Mouse (Mus musculus) midbrain, embryonic 14.5 days (tissue): ENCODE data around the gene Kif16b. TPM values are rescaled to one million over a fixed set of nuclear protein-coding genes. Genes with fewer than 3 reads are reported as not detected.

Source experiments
- ATAC-seq: fragments of 200-750 bp; cut with Nextera tagmentation; 2 replicates; pipeline ENCODE4 v1.8.0; 2017; ENCODE audit warnings: moderate number of reproducible peaks, moderate library complexity; ENCODE audit not compliant: low FRiP score, low TSS enrichment
- DNase-seq: peaks from one replicate; pipeline ENCODE4 v3.0.0-alpha.2; 2015
- H3K27ac ChIP-seq: fragments of 300-500 bp; sonication (generic); replicated peaks from 2 replicates; pipeline ENCODE4 v1.5.1; 2014; ENCODE audit warnings: mild to moderate bottlenecking, low read depth, low read length, moderate library complexity
- H3K27me3 ChIP-seq: fragments of 300-500 bp; sonication (generic); 2 replicates; pipeline ENCODE4 v1.6.1; 2014; ENCODE audit warnings: low read length, control low read depth, mixed read lengths; ENCODE audit not compliant: control insufficient read depth, insufficient read depth
- H3K36me3 ChIP-seq: fragments of 300-500 bp; sonication (generic); 2 replicates; pipeline ENCODE4 v1.6.1; 2014; ENCODE audit warnings: low read length, control low read depth; ENCODE audit not compliant: control insufficient read depth, insufficient read depth
- H3K4me1 ChIP-seq: fragments of 300-500 bp; sonication (generic); 2 replicates; pipeline ENCODE4 v1.6.1; 2014; ENCODE audit warnings: mild to moderate bottlenecking, antibody characterized with exemption, low read length, control low read depth; ENCODE audit not compliant: control insufficient read depth, insufficient read depth
- H3K4me2 ChIP-seq: fragments of 300-500 bp; sonication (generic); 2 replicates; pipeline ENCODE4 v1.6.1; 2014; ENCODE audit warnings: mild to moderate bottlenecking, low read length, moderate library complexity
- H3K4me3 ChIP-seq: fragments of 300-500 bp; sonication (generic); replicated peaks from 2 replicates; pipeline ENCODE4 v1.5.1; 2014; ENCODE audit warnings: low read depth, low read length
- H3K9ac ChIP-seq: fragments of 300-500 bp; sonication (generic); replicated peaks from 2 replicates; pipeline ENCODE4 v1.6.1; 2014; ENCODE audit warnings: mild to moderate bottlenecking, low read length, moderate library complexity
- H3K9me3 ChIP-seq: fragments of 300-500 bp; sonication (generic); 2 replicates; pipeline ENCODE4 v1.6.1; 2016; ENCODE audit warnings: low read length, control low read depth, mixed read lengths; ENCODE audit not compliant: control insufficient read depth
- WGBS: fragments of 180-500 bp; shearing (Covaris S2); extraction: QIAGEN DNeasy Blood & Tissue Kit; methylation state at CpG from one replicate; pipeline ENCODE4 v1.1.7; 2014; 5-methylcytosine and 5-hydroxymethylcytosine counted together
- polyA plus RNA-seq: library from polyadenylated mRNA; unstranded; fragments of >200 nt; fragmentation: Nextera tagmentation; extraction: Ambion mirVana; gene quantifications from 2 replicates; pipeline ENCODE4 v1.2.1, GENCODE M21; 2014

Kif16b gene
- 3.7 and 4.1 TPM in 2 replicates for polyA plus RNA-seq

DNA sequence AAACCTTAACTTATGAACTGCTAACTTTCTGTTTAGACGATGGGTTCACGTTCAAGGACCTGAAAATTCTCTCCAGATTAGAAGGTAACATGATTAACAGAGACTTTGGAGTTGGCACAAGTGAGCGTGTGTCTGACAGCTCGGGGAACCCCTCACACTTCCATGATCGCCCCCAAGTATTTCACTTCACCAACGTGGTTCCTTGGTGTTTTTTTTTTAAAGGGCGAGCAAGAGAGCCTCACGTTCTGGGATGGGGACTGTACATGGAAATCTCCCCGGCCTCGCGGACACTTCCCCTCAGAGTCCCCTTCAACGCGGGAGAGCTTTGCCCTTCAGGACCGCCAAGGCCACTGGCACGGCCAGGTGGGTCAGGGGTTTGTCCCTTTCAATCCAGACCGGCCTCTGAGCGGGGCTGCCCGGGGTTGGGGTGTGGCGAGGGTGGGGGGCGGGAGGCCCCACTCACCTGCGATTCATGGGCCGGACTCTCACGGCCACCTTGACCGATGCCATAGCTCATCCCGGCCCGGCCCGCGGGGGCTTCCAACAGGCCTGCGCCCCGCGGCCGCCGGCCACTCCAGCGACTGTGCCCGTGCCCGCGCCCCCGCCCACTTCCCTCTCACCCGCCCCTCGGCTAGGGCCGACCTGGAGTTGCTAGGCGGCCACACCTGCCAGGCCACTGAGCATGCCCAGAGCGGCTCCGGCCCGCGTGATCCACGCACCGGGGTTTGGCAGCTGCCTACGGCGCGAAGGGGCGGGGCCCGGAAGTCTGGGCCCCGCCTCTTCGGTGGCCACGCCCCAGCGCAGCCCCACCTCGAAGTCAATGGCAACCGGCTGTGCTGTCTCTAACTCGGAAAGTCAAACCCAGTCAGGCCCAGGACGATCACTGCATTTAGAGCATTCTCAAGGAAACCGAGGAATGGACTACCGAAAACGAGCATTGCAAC lies at the start of gene Kif16b:
TSS of gene Kif16b (minus strand) at position 670 of the 944 bp plus-strand sequence.
- H3K9me3 ChIP-seq = no peaks in the 10 kb centered on the region
- H3K27me3 ChIP-seq = no peaks in the 10 kb centered on the region
- peak within 1 kb of the TSS; percentile 88 for H3K4me2 ChIP-seq
- H3K4me1 ChIP-seq = peaks cover 15% of the 10 kb centered on the region
- peak; percentile 93 for DNase-seq
- H3K9ac ChIP-seq = peak within 1 kb of the TSS; percentile 80
- no peaks in the 10 kb centered on the region for H3K36me3 ChIP-seq
- H3K27ac ChIP-seq = peak within 1 kb of the TSS; percentile 75
- peak; percentile 93 for ATAC-seq
- peak within 1 kb of the TSS; percentile 75 for H3K4me3 ChIP-seq
- under 1% methylated on average over 64 of the region's 64 CpGs for WGBS

DNA sequence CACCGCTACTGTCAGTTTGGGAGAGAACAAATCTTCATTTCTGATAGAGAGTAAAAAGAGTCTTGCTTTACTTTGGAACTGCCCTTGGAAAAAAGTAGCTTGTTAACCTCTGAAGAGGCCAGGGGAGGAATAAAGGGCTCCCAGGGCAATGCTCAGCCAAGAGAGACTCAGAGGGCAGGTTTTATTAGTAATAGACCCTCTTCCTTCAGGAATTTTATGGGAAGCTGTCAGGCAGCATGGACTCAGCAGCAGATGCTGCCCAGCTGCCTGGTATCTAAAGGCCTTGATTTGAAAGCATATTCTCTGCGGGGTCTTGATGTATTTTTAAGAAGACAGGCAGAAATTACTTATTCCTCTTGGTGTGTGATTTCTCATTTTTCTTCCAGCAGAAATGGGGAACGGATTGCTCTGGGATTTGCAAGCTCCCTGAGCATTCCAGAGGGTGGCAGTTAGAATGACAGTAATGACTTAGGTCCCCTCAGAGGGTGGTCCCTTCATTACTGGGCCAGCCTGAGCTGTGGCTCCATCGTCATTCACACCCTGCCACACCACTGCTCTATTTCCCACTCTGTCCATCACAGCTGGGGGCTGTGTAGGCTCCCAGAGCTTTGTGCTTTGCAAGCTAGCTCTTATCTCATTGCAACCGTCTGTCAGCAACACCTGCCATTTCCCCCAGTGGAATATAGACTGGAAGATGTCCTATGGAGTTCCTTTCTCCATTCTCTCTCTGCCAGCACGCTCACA lies 39.7 kb upstream of the Kif16b start:
- Histone ChIP-seq H3K36me3 (no peaks in the 10 kb centered on the region), H3K4me3 (no peak overlapping the region), H3K27me3 (no peaks in the 10 kb centered on the region), H3K9me3 (no peaks in the 10 kb centered on the region), H3K27ac (no peak overlapping the region), H3K4me1 (no peaks in the 10 kb centered on the region), H3K4me2 (no peak overlapping the region), H3K9ac (no peak overlapping the region)
- DNase-seq (peak; percentile 11), ATAC-seq (no peak)
- 49% methylated on average over 6 of the region's 6 CpGs for WGBS

- no peaks in the 10 kb centered on the region for H3K4me1 ChIP-seq
- H3K36me3 ChIP-seq = no peaks in the 10 kb centered on the region
- H3K4me2 ChIP-seq = no peak overlapping the region
- DNase-seq (no peak), ATAC-seq (no peak)
- H3K9ac ChIP-seq = no peak overlapping the region
- 79% methylated on average over 4 of the region's 4 CpGs for WGBS
- no peaks in the 10 kb centered on the region for H3K27me3 ChIP-seq
- no peak overlapping the region for H3K27ac ChIP-seq
- no peak overlapping the region for H3K4me3 ChIP-seq
- H3K9me3 ChIP-seq = no peaks in the 10 kb centered on the region
Observed at GRCm38 (mm10) chr2:142930445-142930844, 29.1 kb upstream of the Kif16b start.

DNA sequence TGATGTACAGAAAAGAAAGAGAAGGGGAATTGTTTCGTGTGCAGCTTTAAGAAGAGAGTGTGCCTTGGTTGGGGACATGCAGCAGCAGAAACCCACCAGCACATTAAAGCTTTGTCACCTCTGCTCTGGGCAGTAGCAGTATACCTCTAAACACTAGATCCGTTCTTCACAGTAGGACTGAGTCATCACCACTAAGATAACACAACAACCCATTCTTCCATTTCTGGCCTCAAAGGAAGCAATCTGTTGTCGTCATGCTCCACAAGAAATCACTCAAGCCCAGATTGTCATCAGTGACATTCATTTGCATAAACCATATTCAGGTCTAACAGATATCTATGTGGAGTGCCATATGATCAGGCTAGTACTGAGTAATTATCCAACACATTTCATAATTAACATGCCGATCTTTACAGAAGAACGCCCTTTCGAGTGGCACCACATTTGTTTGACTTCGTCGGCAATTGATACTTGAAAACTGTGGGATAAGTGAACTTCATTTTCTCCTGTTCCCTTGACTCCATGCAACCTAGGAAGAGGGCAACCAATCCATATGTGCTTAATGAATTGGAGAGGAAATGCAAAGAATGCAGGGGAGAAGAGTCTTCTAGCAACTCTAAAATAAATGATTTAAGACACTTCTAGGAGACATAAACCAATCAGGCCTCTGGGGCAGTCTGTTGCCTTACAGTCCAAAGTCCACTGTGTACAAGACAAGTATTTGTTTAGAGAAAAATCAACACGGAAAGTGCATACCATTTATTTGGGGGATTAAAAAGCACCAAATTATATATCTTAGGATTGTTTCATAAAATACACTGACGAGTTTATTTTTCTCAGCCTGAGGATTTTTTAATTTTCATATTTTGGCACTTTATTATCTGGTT lies 28.1 kb upstream of the Kif16b start:
- DNase-seq = no peak
- H3K9me3 ChIP-seq = no peaks in the 10 kb centered on the region
- no peaks in the 10 kb centered on the region for H3K4me1 ChIP-seq
- ATAC-seq = no peak
- no peak overlapping the region for H3K9ac ChIP-seq
- H3K4me2 ChIP-seq = no peak overlapping the region
- H3K27me3 ChIP-seq = no peaks in the 10 kb centered on the region
- H3K27ac ChIP-seq = no peak overlapping the region
- H3K36me3 ChIP-seq = no peaks in the 10 kb centered on the region
- no peak overlapping the region for H3K4me3 ChIP-seq
- 82% methylated on average over 10 of the region's 10 CpGs for WGBS

GRCm38 (mm10) chr2:142910808-142911388 lies 9.6 kb upstream of the Kif16b start:
- no peaks in the 10 kb centered on the region for H3K4me1 ChIP-seq
- H3K4me3 ChIP-seq = no peak overlapping the region
- H3K9ac ChIP-seq = no peak overlapping the region
- 49% methylated on average over 3 of the region's 3 CpGs for WGBS
- H3K27ac ChIP-seq = no peak overlapping the region
- ATAC-seq (no peak), DNase-seq (peak; percentile 3)
- no peaks in the 10 kb centered on the region for H3K36me3 ChIP-seq
- no peak overlapping the region for H3K4me2 ChIP-seq
- no peaks in the 10 kb centered on the region for H3K27me3 ChIP-seq
- H3K9me3 ChIP-seq = no peaks in the 10 kb centered on the region

GRCm38 (mm10) chr2:142909213-142909612 lies 7.9 kb upstream of the Kif16b start:
- H3K27ac ChIP-seq = no peak overlapping the region
- no peaks in the 10 kb centered on the region for H3K36me3 ChIP-seq
- ATAC-seq (no peak), DNase-seq (no peak)
- 71% methylated on average over 3 of the region's 3 CpGs for WGBS
- H3K4me3 ChIP-seq = no peak overlapping the region
- no peaks in the 10 kb centered on the region for H3K9me3 ChIP-seq
- no peaks in the 10 kb centered on the region for H3K4me1 ChIP-seq
- H3K27me3 ChIP-seq = no peaks in the 10 kb centered on the region
- H3K9ac ChIP-seq = no peak overlapping the region
- H3K4me2 ChIP-seq = no peak overlapping the region

- no peak overlapping the region for H3K4me3 ChIP-seq
- no peak for DNase-seq
- peaks cover 9% of the 10 kb centered on the region; the same call in 1 of the 2 replicates for H3K4me1 ChIP-seq
- no peaks in the 10 kb centered on the region for H3K36me3 ChIP-seq
- no peak overlapping the region for H3K9ac ChIP-seq
- ATAC-seq = no peak
- no peak overlapping the region for H3K27ac ChIP-seq
- 94% methylated on average over 4 of the region's 4 CpGs for WGBS
- no peaks in the 10 kb centered on the region for H3K27me3 ChIP-seq
- no peaks in the 10 kb centered on the region for H3K9me3 ChIP-seq
- H3K4me2 ChIP-seq = no peak overlapping the region
Observed at GRCm38 (mm10) chr2:142907056-142907455, 5.7 kb upstream of the Kif16b start.
